Mouse (Mus musculus) mesoderm, embryonic 11.5 days (tissue): Measurements from ENCODE around the gene Nudt22.
A peak's percentile ranks its signal among the peaks of the same experiment; 100 is the strongest.

Experiments used
- DNase-seq: peaks from one replicate; pipeline ENCODE4 v3.0.0-alpha.2; 2012; ENCODE audit warnings: low read depth, low spot score

Nudt22 gene

GRCm38 (mm10) chr19:6977759-6978638, 17.9 kb downstream of the Nudt22 start:
- DNase-seq = no peak

DNA sequence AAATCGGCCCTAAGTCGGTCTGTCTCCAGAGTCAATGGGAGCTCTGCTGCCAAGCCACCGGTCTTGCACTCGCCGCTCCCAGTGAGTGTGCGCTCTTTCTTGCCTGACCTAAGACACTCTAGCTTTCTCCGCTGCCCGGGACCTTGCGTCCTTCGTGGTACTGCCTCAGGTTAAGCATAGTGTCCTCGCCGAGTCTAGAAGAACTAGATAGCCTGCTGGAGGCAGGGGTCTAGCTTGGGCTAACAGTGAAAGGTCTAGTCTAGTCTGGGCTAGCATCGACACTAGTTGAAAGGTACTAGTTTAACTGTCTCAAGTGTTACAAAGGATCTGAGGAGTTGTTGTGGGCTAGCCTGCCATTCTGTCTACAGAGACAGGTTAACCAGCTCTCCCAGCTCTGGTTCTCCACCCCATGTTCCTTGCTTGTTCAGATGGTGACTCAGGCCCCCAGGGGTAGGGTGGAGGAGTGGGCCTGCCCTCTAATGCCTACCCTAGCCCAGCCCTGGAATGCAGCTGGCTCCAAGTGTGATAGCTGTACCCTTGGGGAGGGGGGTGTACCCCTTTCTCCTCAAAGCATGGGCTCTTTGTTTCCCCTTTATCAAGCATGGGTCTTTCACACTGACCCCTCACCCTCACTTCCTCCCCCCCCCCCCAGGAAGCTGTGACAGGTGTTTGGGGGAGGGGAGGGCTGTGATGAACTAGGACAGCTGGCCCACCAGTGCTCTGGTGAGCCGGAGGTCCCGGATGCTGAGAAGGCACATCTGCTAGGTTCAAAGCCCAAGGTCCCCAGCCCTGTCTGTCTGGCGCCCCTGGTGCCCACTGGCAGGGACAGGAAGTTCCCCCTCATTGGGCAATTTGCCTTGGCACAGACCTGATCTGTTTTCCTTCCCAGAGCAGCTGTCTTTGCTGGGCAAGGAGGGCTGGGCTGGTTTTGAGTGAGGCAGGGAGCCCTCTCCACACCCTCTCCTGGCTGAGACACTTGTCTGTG, 20.1 kb downstream of the Nudt22 start, which contains the start of gene Plcb3:
Gene Plcb3, minus strand, starts transcription at position 934 of the 985 bp plus-strand sequence.
- peak; percentile 83 for DNase-seq

- DNase-seq = peak; percentile 89
These were observed 21.4 kb downstream of the Nudt22 start, which contains the start of gene Ppp1r14b for GRCm38 (mm10) chr19:6974211-6975205. Ppp1r14b (plus strand) TSS chr19:6974968.

- DNase-seq = no peak
These were observed 22.2 kb downstream of the Nudt22 start for GRCm38 (mm10) chr19:6973581-6974190.

- no peak for DNase-seq
These were observed 23.5 kb downstream of the Nudt22 start for GRCm38 (mm10) chr19:6972247-6972917.

DNA sequence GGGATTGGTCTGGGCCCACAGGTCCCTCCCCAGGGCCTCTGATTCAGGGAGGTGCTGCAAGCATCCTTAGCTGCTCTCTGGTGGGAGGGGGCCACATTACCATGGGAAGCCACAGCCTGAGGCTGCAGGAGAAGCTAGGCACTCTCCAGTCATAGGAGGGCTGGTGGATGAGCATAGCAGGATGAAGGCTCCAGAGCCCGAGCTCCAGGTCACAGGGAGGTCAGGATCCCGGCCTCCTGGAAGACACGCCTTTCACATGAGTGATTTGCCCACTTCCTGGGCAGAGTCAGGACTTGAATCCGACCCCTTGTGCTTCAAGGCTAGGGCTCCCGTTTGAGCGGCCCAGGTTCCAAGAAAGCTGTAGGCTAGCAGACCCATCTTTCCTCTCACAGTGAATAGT, 24.3 kb downstream of the Nudt22 start:
- no peak for DNase-seq

DNA sequence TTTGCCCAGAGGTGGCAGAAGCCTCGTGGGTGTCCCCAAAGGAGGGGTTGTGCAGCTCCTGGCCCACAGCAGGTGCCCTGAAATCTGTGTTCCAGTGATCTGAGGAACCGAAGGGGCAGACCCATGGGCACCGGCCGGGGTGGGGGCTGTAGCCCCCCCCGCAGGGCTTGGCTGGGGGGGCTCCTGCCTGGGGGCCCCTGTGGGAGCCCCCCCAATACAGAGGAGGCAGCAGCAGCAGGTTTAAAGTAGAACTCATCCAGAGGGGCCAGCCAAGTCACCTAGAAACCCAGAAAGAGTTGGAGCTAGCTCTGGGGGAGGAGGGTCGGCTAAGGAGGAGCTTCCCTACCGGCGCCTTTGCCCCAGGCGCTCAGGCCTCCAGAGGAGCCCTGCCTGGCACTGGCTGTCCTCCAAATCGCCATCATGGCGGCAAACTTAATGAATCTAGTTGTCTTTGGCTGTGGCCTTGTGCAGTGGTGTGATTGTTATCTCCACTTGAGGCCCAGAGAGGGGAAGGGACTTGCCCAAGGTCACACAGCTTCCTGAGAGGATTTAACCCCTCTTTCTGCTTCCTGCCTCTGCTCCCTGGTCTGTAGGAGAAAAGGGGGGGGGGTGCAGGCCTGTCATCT, 25.3 kb downstream of the Nudt22 start:
- no peak for DNase-seq

DNA sequence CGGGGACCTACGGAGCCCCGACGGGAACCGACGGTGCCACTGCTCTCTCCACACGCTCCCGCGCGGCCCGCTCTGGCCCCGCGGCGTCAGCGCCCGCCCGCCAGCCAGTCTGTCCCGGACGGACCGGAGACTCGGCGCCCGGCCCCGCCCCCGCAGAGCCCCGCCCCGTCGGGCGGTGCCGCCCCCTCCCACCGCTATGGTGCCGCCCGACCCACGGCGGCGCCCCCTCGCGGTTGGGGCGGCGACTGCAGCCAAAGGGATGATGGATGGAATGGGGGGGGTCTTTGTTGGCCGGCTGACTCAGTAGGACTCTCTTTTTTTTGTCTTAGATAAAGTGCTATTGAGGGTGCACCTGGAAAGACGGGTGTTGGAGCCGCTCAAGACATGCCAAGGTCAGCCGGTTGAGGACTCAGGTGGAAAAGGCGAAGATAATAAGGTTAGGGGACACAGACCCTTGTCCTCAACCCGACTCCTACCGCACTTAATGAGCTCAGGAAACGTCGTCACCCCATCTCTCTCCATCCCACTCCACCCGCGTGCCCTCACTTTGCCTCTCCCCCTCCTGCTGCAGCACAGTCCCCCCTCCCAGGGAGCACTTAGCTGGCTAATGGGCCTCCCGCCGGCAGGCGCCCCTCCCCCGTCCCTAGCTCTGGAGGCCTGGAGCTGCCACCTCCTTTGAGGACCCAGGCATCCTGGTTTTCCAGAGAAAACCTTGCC, 26.1 kb downstream of the Nudt22 start:
- peak; percentile 68 for DNase-seq

DNA sequence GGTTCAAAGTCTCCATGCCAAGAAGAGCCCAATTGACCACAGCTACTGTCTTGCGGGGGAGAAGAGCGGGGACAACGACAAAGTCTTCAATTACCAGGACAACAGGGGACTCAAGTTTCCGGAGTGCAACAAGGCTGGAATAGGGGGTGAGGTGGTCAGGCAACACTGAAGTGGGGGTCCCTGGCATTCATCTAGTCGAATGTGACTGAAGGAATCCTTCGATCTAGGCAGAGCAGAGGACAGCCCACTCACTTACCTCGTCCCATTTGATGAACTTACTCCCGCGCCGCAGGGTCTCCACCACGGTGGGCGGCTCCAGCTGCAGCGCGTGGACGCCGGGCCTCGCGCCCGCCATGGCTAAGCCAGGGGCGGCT, 26.6 kb downstream of the Nudt22 start:
- no peak for DNase-seq

DNA sequence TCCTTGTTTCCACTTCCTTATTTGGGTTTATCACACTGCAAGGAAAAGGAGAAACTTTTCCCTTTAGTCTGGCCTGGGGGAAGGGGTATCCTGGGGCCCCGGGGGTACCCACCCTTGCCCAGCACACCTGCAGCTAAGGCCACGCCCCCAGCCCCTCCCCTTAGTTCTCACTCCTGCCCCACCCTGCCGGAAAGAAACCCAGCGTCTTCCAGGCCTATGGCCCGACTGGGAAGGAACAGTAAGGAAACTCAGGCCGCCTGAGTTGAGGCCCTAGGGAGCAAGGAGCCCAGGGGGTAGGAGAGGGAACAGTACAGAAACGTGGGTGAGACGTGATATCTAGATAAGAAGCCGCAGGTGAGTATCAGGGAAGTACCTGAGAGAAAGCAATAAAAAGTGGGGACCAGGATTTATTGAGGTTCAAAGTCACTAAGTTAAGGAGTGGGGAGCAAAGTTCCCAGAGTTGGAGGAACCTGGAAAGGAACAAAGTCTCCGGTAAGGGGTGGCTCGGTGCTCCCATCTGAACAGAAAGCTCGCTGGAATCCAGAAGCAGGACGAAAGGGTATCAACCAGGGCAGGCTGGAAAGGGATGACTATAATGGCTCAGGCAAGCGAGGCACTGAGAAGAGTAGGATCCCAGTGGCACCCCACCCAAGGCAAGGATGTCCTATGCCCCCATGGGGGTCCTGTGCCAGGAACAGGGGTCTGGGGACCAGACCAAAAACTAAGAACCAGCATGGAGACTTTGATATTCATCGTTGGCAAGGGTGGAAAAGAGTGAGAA, 27.2 kb downstream of the Nudt22 start:
- no peak for DNase-seq

DNA sequence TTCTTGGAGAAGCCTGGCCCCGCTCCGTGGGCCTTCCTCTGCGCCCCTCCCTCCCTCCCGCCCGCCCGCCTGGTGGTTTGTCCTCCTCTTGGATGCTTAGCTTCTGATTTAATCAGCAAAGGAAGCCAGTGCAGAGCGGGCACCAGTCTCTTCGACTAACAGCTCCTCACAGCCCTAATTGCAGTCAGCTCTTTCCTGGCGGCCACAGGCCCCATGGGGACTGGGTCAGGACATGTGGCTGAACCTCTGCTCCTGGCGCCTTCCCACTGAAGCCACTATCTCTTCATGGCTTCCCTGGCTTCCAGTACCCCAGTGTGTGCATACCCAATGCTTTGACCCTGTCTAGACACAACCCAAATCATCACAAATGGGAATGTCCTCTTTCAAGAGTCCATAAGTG, 39.5 kb downstream of the Nudt22 start:
- no peak for DNase-seq

- no peak for DNase-seq
These were observed 40.5 kb downstream of the Nudt22 start for GRCm38 (mm10) chr19:6955424-6955823.

DNA sequence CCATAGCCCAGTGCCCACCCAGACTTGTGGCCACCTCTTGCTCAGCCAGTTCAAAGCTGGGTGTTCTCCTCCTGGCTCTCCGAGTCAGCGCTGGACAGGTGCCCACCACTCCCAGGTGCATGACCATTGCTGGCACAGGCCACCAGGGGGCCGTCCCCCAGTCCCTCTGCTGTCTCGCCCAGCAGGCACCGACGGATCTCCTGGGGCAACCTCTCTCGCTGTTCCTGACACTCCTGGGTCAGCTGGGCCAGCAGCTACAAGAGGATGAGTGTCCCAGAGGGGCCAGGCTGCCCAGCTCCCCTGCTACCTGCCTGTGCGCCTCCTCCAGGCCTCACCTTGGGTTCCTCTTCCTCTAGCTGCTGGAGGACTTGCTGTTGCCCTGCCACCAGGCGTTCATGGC, 41.9 kb downstream of the Nudt22 start:
- no peak for DNase-seq

DNA sequence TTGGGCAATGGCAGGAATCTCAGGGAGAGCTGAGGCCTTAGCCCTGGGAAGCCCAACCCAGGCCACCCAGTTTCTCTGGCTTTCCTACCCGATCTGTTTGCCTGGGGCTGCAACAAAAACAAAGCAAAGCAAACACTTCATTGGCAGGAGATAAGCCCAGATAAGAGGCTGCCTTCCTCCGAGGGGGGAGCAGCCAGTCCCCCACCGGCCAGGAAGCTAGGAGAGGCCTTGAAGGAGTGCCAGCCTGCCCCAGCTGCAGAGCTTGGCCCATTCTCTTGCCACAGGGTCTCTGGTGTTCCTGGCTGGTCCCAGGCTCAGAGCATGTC, 43.2 kb downstream of the Nudt22 start:
- no peak for DNase-seq

GRCm38 (mm10) chr19:6951994-6952711, 43.8 kb downstream of the Nudt22 start:
- peak; percentile 33 for DNase-seq

GRCm38 (mm10) chr19:6951381-6951968, 44.4 kb downstream of the Nudt22 start:
- peak; percentile 92 for DNase-seq

DNA sequence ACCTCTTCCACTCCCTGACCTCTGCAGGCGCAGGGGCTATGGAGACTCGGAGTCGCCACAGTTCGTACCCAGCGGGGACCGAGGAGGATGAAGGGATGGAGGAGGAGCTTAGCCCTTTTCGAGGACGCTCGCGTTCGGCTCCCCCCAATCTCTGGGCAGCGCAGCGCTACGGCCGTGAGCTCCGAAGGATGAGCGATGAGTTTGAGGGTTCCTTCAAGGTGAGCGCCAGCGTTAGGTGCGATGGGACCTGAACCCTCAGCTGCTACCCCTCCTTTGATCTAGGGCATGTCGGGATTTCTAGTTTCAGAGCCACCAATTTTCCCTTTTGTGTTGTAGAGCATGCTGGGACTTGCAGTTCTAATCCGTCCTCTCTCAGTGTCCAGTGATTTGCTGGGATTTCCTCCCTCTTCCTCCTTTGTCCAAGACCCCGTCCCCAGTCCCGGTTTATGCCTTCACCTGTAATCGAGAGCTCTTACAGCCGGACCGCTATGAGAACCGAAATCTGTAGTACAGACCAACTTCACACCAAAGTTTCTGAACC, 45.2 kb downstream of the Nudt22 start:
- peak; percentile 73 for DNase-seq
